Mouse (Mus musculus) heart, adult 10 weeks (tissue): ENCODE data around the gene H2afv. TPM values are rescaled to one million over a fixed set of nuclear protein-coding genes. Genes with fewer than 3 reads are reported as not detected.

Experiments used
- polyA plus RNA-seq: library from polyadenylated mRNA; stranded (reverse); fragments of 350-450 nt; fragmentation: Illumina TruSeq; extraction: RNeasy Lipid Tissue Mini Kit (QIAGEN cat#74804); gene quantifications from one replicate; pipeline ENCODE4 v1.2.3, GENCODE M21; 2014; ENCODE audit warnings: low read depth, low replicate concordance

Gene H2afv
- polyA plus RNA-seq = 94.5 TPM

DNA sequence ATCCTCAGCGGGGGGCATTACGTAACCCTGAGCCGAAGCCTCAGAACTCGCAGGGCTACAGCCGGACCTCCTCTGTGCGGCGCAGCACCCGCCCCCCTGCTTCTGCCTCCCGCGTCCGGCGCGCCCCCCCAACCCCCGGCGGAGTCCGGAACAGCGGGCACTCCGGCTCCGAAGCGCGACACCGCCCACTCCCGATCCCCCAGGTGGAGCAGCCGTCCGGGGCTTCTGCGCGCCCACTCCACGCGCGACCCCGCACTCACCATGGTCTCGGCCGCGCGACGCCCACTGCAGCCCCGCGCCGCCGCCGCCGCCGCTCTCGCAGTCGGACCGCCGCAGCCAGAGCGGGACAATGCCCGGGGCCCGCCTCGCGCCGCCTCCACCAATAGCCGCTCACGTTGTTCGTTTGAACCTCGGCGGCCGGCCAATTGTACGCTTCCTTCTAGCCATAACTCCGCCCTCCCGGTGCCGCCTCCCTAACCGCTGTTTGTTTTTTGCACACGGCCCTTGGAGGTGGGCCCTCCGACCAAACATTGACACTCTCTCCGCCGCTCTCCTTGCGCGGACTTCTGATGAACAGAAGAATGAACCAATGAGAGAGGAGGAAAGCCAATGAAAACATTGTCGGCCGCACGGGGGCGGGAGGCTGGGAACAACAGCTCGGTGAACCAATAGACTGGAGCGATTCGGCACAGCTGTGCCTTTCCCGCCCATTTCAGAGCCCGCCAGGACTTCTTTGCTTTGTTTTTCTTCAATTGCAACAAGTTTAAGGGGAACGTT, at the start of gene H2afv:
TSS of gene H2afv (minus strand) at position 367 of the 777 bp plus-strand sequence.

GRCm38 (mm10) chr11:6475867-6476484, 31.7 kb upstream of the H2afv start, which contains the start of gene Purb:
TSS of gene Purb (minus strand) at chr11:6475917.

DNA sequence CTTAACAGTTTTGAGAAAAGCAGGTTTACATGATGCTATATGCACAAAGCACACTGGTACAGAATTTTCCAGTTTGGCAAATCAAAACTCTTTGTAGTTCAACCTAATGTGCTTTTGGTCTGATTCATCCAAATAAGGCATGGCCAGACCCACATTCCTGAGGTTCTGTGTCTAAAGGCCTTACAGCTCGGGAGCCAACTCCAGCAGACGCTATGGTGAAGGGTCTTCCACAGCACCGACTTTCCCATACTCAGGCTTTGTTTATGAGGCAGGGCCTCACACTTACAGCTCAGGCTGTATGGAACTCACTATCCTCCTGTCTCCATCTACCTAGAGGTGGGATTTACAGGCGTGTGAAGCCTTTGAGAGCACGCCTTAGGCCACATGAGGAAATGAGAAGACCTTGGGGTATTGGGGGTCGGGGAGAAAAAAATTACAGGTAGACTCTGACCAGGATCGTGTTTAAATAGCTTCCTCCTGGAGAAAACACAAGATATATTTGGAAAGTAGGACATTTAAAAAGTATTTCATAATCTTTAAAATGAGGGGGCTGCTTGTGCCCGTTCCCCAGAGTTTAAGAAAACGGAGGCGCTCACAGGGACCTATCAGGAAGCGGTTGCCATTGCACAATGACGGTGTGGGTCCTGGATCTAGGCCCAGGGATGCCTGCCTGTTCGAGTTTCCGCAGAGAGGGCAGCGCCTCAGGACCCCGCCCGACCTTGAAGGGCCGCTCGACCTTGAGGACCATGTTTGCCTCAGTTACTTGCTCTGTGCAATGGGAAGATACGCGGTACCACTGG, 29.3 kb downstream of the H2afv start, which contains the start of gene Ppia:
TSS of gene Ppia (plus strand) at position 693 of the 800 bp plus-strand sequence.

DNA sequence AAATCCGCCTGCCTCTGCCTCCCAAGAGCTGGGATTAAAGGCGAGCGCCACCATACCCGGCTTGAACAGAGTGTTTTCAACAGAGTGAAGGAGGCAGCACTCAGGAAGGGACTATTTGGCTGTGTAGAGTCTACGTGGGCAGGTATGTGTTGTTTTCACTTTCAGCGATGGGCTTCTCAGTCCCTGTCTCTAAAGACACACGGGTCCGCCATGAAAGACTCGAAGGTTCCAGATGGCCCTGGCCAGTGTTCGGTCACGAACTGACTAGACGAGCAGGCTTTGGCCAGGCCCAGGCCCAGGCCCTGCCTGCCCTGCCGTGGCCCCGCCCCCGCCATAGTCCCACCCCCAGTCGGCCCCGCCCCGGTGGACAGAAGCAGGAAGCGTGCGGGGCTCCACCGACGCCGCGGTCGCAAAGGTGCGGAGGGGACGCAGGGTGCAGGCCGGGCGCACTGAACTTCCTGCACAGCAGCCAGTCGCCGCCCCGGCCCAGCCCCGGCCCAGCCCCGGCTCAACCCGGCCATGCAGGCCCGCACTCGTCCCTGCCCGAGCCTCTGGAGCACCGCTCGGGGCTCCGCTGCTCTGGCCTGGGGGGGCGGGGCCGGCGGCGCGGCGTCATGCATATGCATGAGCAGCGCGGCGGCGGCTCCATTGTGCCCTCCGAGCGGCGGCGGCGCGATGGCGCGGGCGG, 55.4 kb downstream of the H2afv start, which contains the start of gene Zmiz2:
TSS of gene Zmiz2 (plus strand) at position 349 of the 688 bp plus-strand sequence.

Other genes with a start within 250 kb of the H2afv start
- gene A730071L15Rik, start 244.4 kb downstream of the H2afv start, polyA plus RNA-seq = not detected
- gene Nudcd3, start 244.0 kb downstream of the H2afv start, polyA plus RNA-seq = 55.5 TPM
- 0.13 TPM for gene Npc1l1, start 214.3 kb downstream of the H2afv start, polyA plus RNA-seq
- 27.7 TPM for gene Ddx56, start 176.7 kb downstream of the H2afv start, polyA plus RNA-seq
- 93.1 TPM for gene Tmed4, start 169.6 kb downstream of the H2afv start, polyA plus RNA-seq
- gene Ogdh, start 152.8 kb downstream of the H2afv start, polyA plus RNA-seq = 1,297 TPM
- 34.9 TPM for gene Zmiz2, start 55.4 kb downstream of the H2afv start, polyA plus RNA-seq
- 599 TPM for gene Ppia, start 29.0 kb downstream of the H2afv start, polyA plus RNA-seq
- 20.1 TPM for gene Purb, start 31.5 kb upstream of the H2afv start, polyA plus RNA-seq
- 2.1 TPM for gene Myo1g, start 76.5 kb upstream of the H2afv start, polyA plus RNA-seq
- 25.9 TPM for gene Ccm2, start 102.4 kb upstream of the H2afv start, polyA plus RNA-seq
- 2.8 TPM for gene Nacad, start 161.6 kb upstream of the H2afv start, polyA plus RNA-seq
- gene Tbrg4, start 181.6 kb upstream of the H2afv start, polyA plus RNA-seq = 65.9 TPM
- not detected for gene Wap, start 194.2 kb upstream of the H2afv start, polyA plus RNA-seq
- gene Ramp3, start 214.1 kb upstream of the H2afv start, polyA plus RNA-seq = 5.7 TPM